Mouse (Mus musculus): ENCODE results near the gene Sypl. TPM values are rescaled to one million over a fixed set of nuclear protein-coding genes. Genes with fewer than 3 reads are reported as not detected.

Sypl gene
- polyA plus RNA-seq, 2 experiments = 54.1 to 104 TPM

- Histone ChIP-seq H3K4me2 (replicated peaks; ENCODE audit: low read depth, low read length, severe bottlenecking) (peak overlapping the region; percentile 61), H3K27me3 (ENCODE audit: control insufficient read depth, insufficient read depth, low read length) (no peaks in the 10 kb centered on the region), H3K9ac (ENCODE audit: low read depth, low read length, severe bottlenecking) (peak overlapping the region; percentile 77), H3K9me3 (ENCODE audit: control insufficient read depth, low read length) (no peaks in the 10 kb centered on the region), H3K4me1 (ENCODE audit: control insufficient read depth, insufficient read depth, low read length) (peaks cover 11% of the 10 kb centered on the region), H3K27ac (replicated peaks; ENCODE audit: low read depth, low read length) (peak overlapping the region; percentile 93), H3K4me3 (replicated peaks; ENCODE audit: low read length) (peak overlapping the region; percentile 78), H3K36me3 (ENCODE audit: control insufficient read depth, insufficient read depth, low read length) (no peaks in the 10 kb centered on the region)
- DNase-seq (ENCODE audit: low spot score) = peak; percentile 24
- TF ChIP-seq POLR2A (IDR thresholded peaks at IDR 0.05; ENCODE audit: borderline replicate concordance, extremely low read depth, insufficient read depth, insufficient read length) = peak; percentile 71; the same call in 1 of the 2 replicates
- ATAC-seq (ENCODE audit: low FRiP score, low read depth) = peak; percentile 45; the same call in 1 of the 2 replicates
- WGBS = under 1% methylated on average over 66 of the region's 71 CpGs
These were observed 728 bp downstream of the Sypl start for GRCm38 (mm10) chr12:32954216-32955021.

GRCm38 (mm10) chr12:32955037-32955436, 1.3 kb downstream of the Sypl start:
- no peaks in the 10 kb centered on the region for H3K27me3 ChIP-seq (ENCODE audit: control insufficient read depth, insufficient read depth, low read length)
- ATAC-seq (ENCODE audit: low FRiP score, low read depth) = no peak
- peak overlapping the region; percentile 77 for H3K9ac ChIP-seq (ENCODE audit: low read depth, low read length, severe bottlenecking)
- under 1% methylated on average over 8 of the region's 8 CpGs for WGBS
- TF ChIP-seq POLR2A (IDR thresholded peaks at IDR 0.05; ENCODE audit: borderline replicate concordance, extremely low read depth, insufficient read depth, insufficient read length) = no peak
- peak overlapping the region; percentile 61 for H3K4me2 ChIP-seq (replicated peaks; ENCODE audit: low read depth, low read length, severe bottlenecking)
- H3K27ac ChIP-seq (replicated peaks; ENCODE audit: low read depth, low read length) = peak overlapping the region; percentile 93; the same call in 1 of the 2 replicates
- DNase-seq (ENCODE audit: low spot score) = no peak
- no peaks in the 10 kb centered on the region for H3K9me3 ChIP-seq (ENCODE audit: control insufficient read depth, low read length)
- no peaks in the 10 kb centered on the region for H3K36me3 ChIP-seq (ENCODE audit: control insufficient read depth, insufficient read depth, low read length)
- H3K4me1 ChIP-seq (ENCODE audit: control insufficient read depth, insufficient read depth, low read length) = peaks cover 11% of the 10 kb centered on the region
- H3K4me3 ChIP-seq (replicated peaks; ENCODE audit: low read length) = peak overlapping the region; percentile 78

- no peak for ATAC-seq (ENCODE audit: low FRiP score, low read depth)
These were observed 3.5 kb downstream of the Sypl start for GRCm38 (mm10) chr12:32957211-32957610.

GRCm38 (mm10) chr12:32962132-32962531, 8.4 kb downstream of the Sypl start:
- Histone ChIP-seq H3K27me3 (ENCODE audit: control insufficient read depth, insufficient read depth, low read length) (no peaks in the 10 kb centered on the region), H3K4me2 (replicated peaks; ENCODE audit: low read depth, low read length, severe bottlenecking) (no peak overlapping the region), H3K36me3 (ENCODE audit: control insufficient read depth, insufficient read depth, low read length) (peaks cover 6% of the 10 kb centered on the region; the same call in 1 of the 2 replicates), H3K4me1 (ENCODE audit: control insufficient read depth, insufficient read depth, low read length) (peaks cover 12% of the 10 kb centered on the region), H3K27ac (replicated peaks; ENCODE audit: low read depth, low read length) (no peak overlapping the region), H3K4me3 (replicated peaks; ENCODE audit: low read length) (no peak overlapping the region), H3K9ac (ENCODE audit: low read depth, low read length, severe bottlenecking) (no peak overlapping the region), H3K9me3 (ENCODE audit: control insufficient read depth, low read length) (no peaks in the 10 kb centered on the region)
- DNase-seq (ENCODE audit: low spot score) (no peak), ATAC-seq (ENCODE audit: low FRiP score, low read depth) (no peak)
- no peak for TF ChIP-seq POLR2A (IDR thresholded peaks at IDR 0.05; ENCODE audit: borderline replicate concordance, extremely low read depth, insufficient read depth, insufficient read length)

More at GRCm38 (mm10) chr12:32957211-32957610, 3.5 kb downstream of the Sypl start:
- no peak overlapping the region for H3K4me3 ChIP-seq (replicated peaks; ENCODE audit: low read length)
- H3K27ac ChIP-seq (replicated peaks; ENCODE audit: low read depth, low read length) = no peak overlapping the region
- WGBS = 72% methylated on average over 2 of the region's 2 CpGs
- H3K9ac ChIP-seq (ENCODE audit: low read depth, low read length, severe bottlenecking) = no peak overlapping the region
- H3K9me3 ChIP-seq (ENCODE audit: control insufficient read depth, low read length) = no peaks in the 10 kb centered on the region
- H3K36me3 ChIP-seq (ENCODE audit: control insufficient read depth, insufficient read depth, low read length) = no peaks in the 10 kb centered on the region
- peaks cover 20% of the 10 kb centered on the region for H3K4me1 ChIP-seq (ENCODE audit: control insufficient read depth, insufficient read depth, low read length)
- TF ChIP-seq POLR2A (IDR thresholded peaks at IDR 0.05; ENCODE audit: borderline replicate concordance, extremely low read depth, insufficient read depth, insufficient read length) = no peak
- no peak for DNase-seq (ENCODE audit: low spot score)
- no peak overlapping the region for H3K4me2 ChIP-seq (replicated peaks; ENCODE audit: low read depth, low read length, severe bottlenecking)
- H3K27me3 ChIP-seq (ENCODE audit: control insufficient read depth, insufficient read depth, low read length) = no peaks in the 10 kb centered on the region

- no peak for DNase-seq (ENCODE audit: low spot score)
- TF ChIP-seq POLR2A (IDR thresholded peaks at IDR 0.05; ENCODE audit: borderline replicate concordance, extremely low read depth, insufficient read depth, insufficient read length) = no peak
- WGBS = 83% methylated on average over 4 of the region's 4 CpGs
These were observed 10.2 kb downstream of the Sypl start for GRCm38 (mm10) chr12:32963858-32964257.

More at GRCm38 (mm10) chr12:32963858-32964257, 10.2 kb downstream of the Sypl start:
- peaks cover 8% of the 10 kb centered on the region for H3K4me1 ChIP-seq (ENCODE audit: control insufficient read depth, insufficient read depth, low read length)
- H3K36me3 ChIP-seq (ENCODE audit: control insufficient read depth, insufficient read depth, low read length) = peaks cover 17% of the 10 kb centered on the region
- ATAC-seq (ENCODE audit: low FRiP score, low read depth) = no peak
- no peaks in the 10 kb centered on the region for H3K27me3 ChIP-seq (ENCODE audit: control insufficient read depth, insufficient read depth, low read length)
- no peak overlapping the region for H3K4me3 ChIP-seq (replicated peaks; ENCODE audit: low read length)
- no peak overlapping the region for H3K27ac ChIP-seq (replicated peaks; ENCODE audit: low read depth, low read length)
- H3K4me2 ChIP-seq (replicated peaks; ENCODE audit: low read depth, low read length, severe bottlenecking) = no peak overlapping the region
- no peaks in the 10 kb centered on the region for H3K9me3 ChIP-seq (ENCODE audit: control insufficient read depth, low read length)
- H3K9ac ChIP-seq (ENCODE audit: low read depth, low read length, severe bottlenecking) = no peak overlapping the region

All from limb, embryonic 14.5 days (tissue).